Mouse (Mus musculus) bone marrow, adult 2 months (tissue): Measurements from ENCODE around the gene Sema4c.

Experiments
- CTCF ChIP-seq: fragments of 200-500 bp; IDR thresholded peaks from 2 replicates; pipeline ENCODE4 v1.5.1; 2011; ENCODE audit warnings: low read length, control low read depth; ENCODE audit not compliant: control insufficient read depth, insufficient read depth
- POLR2A ChIP-seq: fragments of 200-500 bp; IDR thresholded peaks from 2 replicates; pipeline ENCODE4 v1.6.1; 2011; ENCODE audit warnings: low read depth, mild to moderate bottlenecking, control low read depth, low read length, borderline replicate concordance; ENCODE audit not compliant: control insufficient read depth

DNA sequence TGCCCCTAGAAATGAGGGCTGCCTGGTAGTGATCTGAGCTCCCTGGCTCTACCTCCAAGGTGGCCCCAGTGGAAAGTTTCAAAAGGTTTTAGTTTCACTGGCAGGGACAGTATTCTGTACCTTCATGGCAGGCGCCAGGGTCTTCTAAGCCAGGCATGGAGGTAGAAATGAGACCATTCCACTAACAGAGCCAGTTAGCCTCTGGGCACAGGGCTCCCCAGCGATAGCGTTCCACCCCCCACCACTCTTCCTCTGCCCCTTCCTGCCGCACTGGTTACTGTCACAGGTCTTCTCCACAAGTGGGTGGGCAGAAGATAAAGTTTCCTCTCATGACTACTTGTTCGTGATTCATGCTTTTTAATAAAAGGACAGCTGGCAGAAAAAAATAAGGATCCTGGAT is 1.7 kb upstream of the Sema4c start:
- TF ChIP-seq CTCF (no peak), POLR2A (no peak)
